Mouse (Mus musculus): ENCODE data around the gene Espl1.

Gene Espl1

GRCm38 (mm10) chr15:102295633-102296367 is at the start of gene Espl1:
Gene Espl1 (plus strand): TSS chr15:102296266.
- peak; percentile 96 for DNase-seq

GRCm38 (mm10) chr15:102246866-102247251 is 49.2 kb upstream of the Espl1 start:
- DNase-seq = peak; percentile 96

- DNase-seq = peak; percentile 88
These were observed 48.6 kb upstream of the Espl1 start for GRCm38 (mm10) chr15:102247252-102248130.

GRCm38 (mm10) chr15:102248131-102248811 is 47.8 kb upstream of the Espl1 start:
- DNase-seq = no peak

GRCm38 (mm10) chr15:102248812-102249191 is 47.3 kb upstream of the Espl1 start:
- DNase-seq = no peak

GRCm38 (mm10) chr15:102249251-102249691 is 46.8 kb upstream of the Espl1 start:
- peak; percentile 32 for DNase-seq

GRCm38 (mm10) chr15:102249967-102250366 is 46.1 kb upstream of the Espl1 start:
- no peak for DNase-seq

- DNase-seq = no peak
These were observed 45.5 kb upstream of the Espl1 start for GRCm38 (mm10) chr15:102250521-102250920.

- DNase-seq = peak; percentile 52
These were observed 40.4 kb upstream of the Espl1 start for GRCm38 (mm10) chr15:102255547-102256255.

- DNase-seq = no peak
These were observed 39.5 kb upstream of the Espl1 start for GRCm38 (mm10) chr15:102256431-102257201.

- peak; percentile 70 for DNase-seq
These were observed 38.6 kb upstream of the Espl1 start, which contains the start of gene Rarg for GRCm38 (mm10) chr15:102257202-102258075. Gene Rarg (minus strand): TSS chr15:102257517.

GRCm38 (mm10) chr15:102258076-102258470 is 38.0 kb upstream of the Espl1 start:
- DNase-seq = peak; percentile 51

GRCm38 (mm10) chr15:102258581-102259253 is 37.3 kb upstream of the Espl1 start:
- DNase-seq = no peak

- no peak for DNase-seq
These were observed 33.5 kb upstream of the Espl1 start for GRCm38 (mm10) chr15:102262582-102262981.

GRCm38 (mm10) chr15:102263037-102263436 is 33.0 kb upstream of the Espl1 start:
- DNase-seq = no peak

GRCm38 (mm10) chr15:102265548-102265947 is 30.5 kb upstream of the Espl1 start:
- no peak for DNase-seq

GRCm38 (mm10) chr15:102270274-102270960 is 25.6 kb upstream of the Espl1 start, which contains the start of gene Gm9918:
Gene Gm9918 (plus strand): TSS chr15:102270563.
- DNase-seq = no peak

- DNase-seq = no peak
These were observed 24.6 kb upstream of the Espl1 start for GRCm38 (mm10) chr15:102271441-102271840.

- DNase-seq = no peak
These were observed 21.9 kb upstream of the Espl1 start for GRCm38 (mm10) chr15:102273982-102274716.

Data from kidney, adult 18-20 months (tissue).